8 mouse cellular contexts compared by ENCODE assay signal in genomic region chr13:67305822-67306672, GRCm38 (mm10). TPM values are rescaled to one million over a fixed set of nuclear protein-coding genes. Genes with fewer than 3 reads are reported as not detected.
DNase-seq lines count a peak whose midpoint lies in the region; ATAC-seq lines count a peak whose summit lies in the region.

Gene Zfp457 (minus strand): TSS chr13:67306485.

- H3K4me2 ChIP-seq in hindbrain, embryonic 15.5 days, result peak within 1 kb of the TSS; percentile 92

- no peaks in the 10 kb centered on the region for H3K9me3 ChIP-seq in hindbrain, embryonic 15.5 days

- WGBS in hindbrain, embryonic 15.5 days, result 9% methylated on average over 16 of the region's 16 CpGs

- H3K36me3 ChIP-seq in hindbrain, embryonic 15.5 days, result no peaks in the 10 kb centered on the region

- ATAC-seq in hindbrain, embryonic 15.5 days (ENCODE audit: low FRiP score, low read depth), result peak; percentile 99

- peak; percentile 87 for DNase-seq in T-cell, adult 2 months (ENCODE audit: low spot score)
- DNase-seq in cerebellum, postnatal 36 days, result peak; percentile 82 to 94
- DNase-seq in frontal cortex, postnatal 36 days (ENCODE audit: low spot score in 2 of 2), result peak; percentile 91 to 97
- DNase-seq in left cerebral cortex, adult 11 months (ENCODE audit: low spot score), result peak; percentile 91
- DNase-seq in lung, postnatal 4 days, result peak; percentile 73 to 89
- DNase-seq in retina, postnatal 7 days (ENCODE audit: low read depth, low spot score), result peak; percentile 81
- peak; percentile 56 for DNase-seq in urinary bladder, adult 2 months (ENCODE audit: low spot score)

- H3K9ac ChIP-seq in hindbrain, embryonic 15.5 days, result peak within 1 kb of the TSS; percentile 79

- peak within 1 kb of the TSS; percentile 62 for H3K4me3 ChIP-seq in hindbrain, embryonic 15.5 days

- H3K27ac ChIP-seq in hindbrain, embryonic 15.5 days (replicated peaks), result peak within 1 kb of the TSS; percentile 79

- H3K27me3 ChIP-seq in hindbrain, embryonic 15.5 days, result no peaks in the 10 kb centered on the region

- H3K4me1 ChIP-seq in hindbrain, embryonic 15.5 days (replicated peaks), result peaks cover 9% of the 10 kb centered on the region

RNA-seq across cellular contexts. Expression of gene Zfp457, which starts in this region (rescaled TPM):
- polyA plus RNA-seq in hindbrain, embryonic 15.5 days (2015; fragmentation: Nextera tagmentation; extraction: Ambion mirVana), result 1.1 and 1.3 TPM in 2 replicates
- polyA plus RNA-seq in urinary bladder, adult 2 months (2012; rRNA removed), result 1.8 and 2.4 TPM in 2 replicates

Comparison
In these comparisons a context has a peak if more than half of its experiments do, and no peak if none do; other contexts are left out.
1. Peak in every context shown above with its lines: DNase-seq, ATAC-seq, H3K4me3 ChIP-seq and H3K27ac ChIP-seq.